Mouse (Mus musculus) MN1 (cell line): ENCODE measurements around the gene Pecr.
"Not testable (repeated sequence)": the region's sequence is repeated elsewhere in the genome, so short reads cannot be mapped to it uniquely, and the experiment has no call there.

ENCODE experiments used
- DNase-seq: peaks from one replicate; pipeline ENCODE4 v3.0.0-alpha.2; 2016; ENCODE audit warnings: low spot score

Gene Pecr

GRCm38 (mm10) chr1:72287893-72288292, 3.8 kb upstream of the Pecr start:
- DNase-seq = no peak

GRCm38 (mm10) chr1:72286904-72287303, 2.8 kb upstream of the Pecr start:
- no peak for DNase-seq

GRCm38 (mm10) chr1:72284539-72284938, 425 bp upstream of the Pecr start:
- peak; percentile 53 for DNase-seq

- DNase-seq = no peak
These were observed 1.5 kb downstream of the Pecr start for GRCm38 (mm10) chr1:72282604-72283003.

- DNase-seq = no peak
These were observed 6.0 kb downstream of the Pecr start for GRCm38 (mm10) chr1:72278085-72278484.

GRCm38 (mm10) chr1:72263099-72263498, 21.0 kb downstream of the Pecr start:
- no peak for DNase-seq

GRCm38 (mm10) chr1:72256381-72257256, 27.5 kb downstream of the Pecr start:
- peak; percentile 25 for DNase-seq

- no peak for DNase-seq
These were observed 28.3 kb downstream of the Pecr start for GRCm38 (mm10) chr1:72255854-72256175.

- peak; percentile 82 for DNase-seq
These were observed 28.9 kb downstream of the Pecr start for GRCm38 (mm10) chr1:72255062-72255853.

- DNase-seq = peak; percentile 95
These were observed 29.5 kb downstream of the Pecr start for GRCm38 (mm10) chr1:72254545-72255061.

GRCm38 (mm10) chr1:72253881-72254491, 30.1 kb downstream of the Pecr start:
- no peak for DNase-seq

GRCm38 (mm10) chr1:72251806-72252205, 32.3 kb downstream of the Pecr start:
- DNase-seq = no peak

GRCm38 (mm10) chr1:72248226-72248737, 35.8 kb downstream of the Pecr start:
- DNase-seq = not testable (repeated sequence)

GRCm38 (mm10) chr1:72244317-72245036, 39.6 kb downstream of the Pecr start:
- peak; percentile 88 for DNase-seq

GRCm38 (mm10) chr1:72243656-72244316, 40.3 kb downstream of the Pecr start:
- peak; percentile 98 for DNase-seq

- no peak for DNase-seq
These were observed 41.5 kb downstream of the Pecr start for GRCm38 (mm10) chr1:72242581-72243143.

GRCm38 (mm10) chr1:72239113-72239512, 45.0 kb downstream of the Pecr start:
- not testable (repeated sequence) for DNase-seq

- DNase-seq = no peak
These were observed 46.0 kb downstream of the Pecr start for GRCm38 (mm10) chr1:72238016-72238580.

- peak; percentile 79 for DNase-seq
These were observed 46.9 kb downstream of the Pecr start for GRCm38 (mm10) chr1:72237007-72237775.
